Mouse (Mus musculus) forebrain, embryonic 14.5 days (tissue): ENCODE results near the gene Arfip1. TPM values are rescaled to one million over a fixed set of nuclear protein-coding genes. Genes with fewer than 3 reads are reported as not detected.
A peak's percentile ranks its signal among the peaks of the same experiment; 100 is the strongest.

Experiments
- ATAC-seq: fragments of 200-750 bp; cut with Nextera tagmentation; 2 replicates; pipeline ENCODE4 v1.8.0; 2017; ENCODE audit warnings: mild to moderate bottlenecking, moderate library complexity
- DNase-seq: peaks from one replicate; pipeline ENCODE4 v3.0.0-alpha.2; 2015; ENCODE audit warnings: low spot score
- H3K27ac ChIP-seq: fragments of 300-500 bp; sonication (generic); 2 replicates; pipeline ENCODE4 v1.5.1; 2014; ENCODE audit warnings: low read depth, mild to moderate bottlenecking, control low read depth, low read length, moderate library complexity
- H3K27me3 ChIP-seq: fragments of 300-500 bp; sonication (generic); replicated peaks from 2 replicates; pipeline ENCODE4 v1.6.1; 2014; ENCODE audit warnings: low read length, control low read depth, mixed read lengths; ENCODE audit not compliant: control insufficient read depth, insufficient read depth
- H3K36me3 ChIP-seq: fragments of 300-500 bp; sonication (generic); 2 replicates; pipeline ENCODE4 v1.6.1; 2014; ENCODE audit warnings: low read length, control low read depth; ENCODE audit not compliant: control insufficient read depth, insufficient read depth
- H3K4me1 ChIP-seq: fragments of 300-500 bp; sonication (generic); 2 replicates; pipeline ENCODE4 v1.6.1; 2014; ENCODE audit warnings: antibody characterized with exemption, low read length, control low read depth; ENCODE audit not compliant: control insufficient read depth, insufficient read depth
- H3K4me2 ChIP-seq: fragments of 300-500 bp; sonication (generic); 2 replicates; pipeline ENCODE4 v1.6.1; 2014; ENCODE audit warnings: mild to moderate bottlenecking, control low read depth, low read length
- H3K4me3 ChIP-seq: fragments of 300-500 bp; sonication (generic); 2 replicates; pipeline ENCODE4 v1.5.1; 2014; ENCODE audit warnings: low read depth, low read length, control low read depth
- H3K9ac ChIP-seq: fragments of 300-500 bp; sonication (generic); 2 replicates; pipeline ENCODE4 v1.6.1; 2014; ENCODE audit warnings: mild to moderate bottlenecking, low read length, control low read depth, moderate library complexity
- H3K9me3 ChIP-seq: fragments of 300-500 bp; sonication (generic); replicated peaks from 2 replicates; pipeline ENCODE4 v1.6.1; 2016; ENCODE audit warnings: low read length, control low read depth, mixed read lengths; ENCODE audit not compliant: control insufficient read depth
- WGBS: fragments of 180-500 bp; shearing (Covaris S2); extraction: QIAGEN DNeasy Blood & Tissue Kit; methylation state at CpG from one replicate; pipeline ENCODE4 v1.1.7; 2014; 5-methylcytosine and 5-hydroxymethylcytosine counted together
- polyA plus RNA-seq: library from polyadenylated mRNA; unstranded; fragments of >200 nt; fragmentation: Nextera tagmentation; extraction: Ambion mirVana; gene quantifications from 2 replicates; pipeline ENCODE4 v1.2.1, GENCODE M21; 2014

The Arfip1 gene
- polyA plus RNA-seq = 24.2 and 26.9 TPM in 2 replicates

DNA sequence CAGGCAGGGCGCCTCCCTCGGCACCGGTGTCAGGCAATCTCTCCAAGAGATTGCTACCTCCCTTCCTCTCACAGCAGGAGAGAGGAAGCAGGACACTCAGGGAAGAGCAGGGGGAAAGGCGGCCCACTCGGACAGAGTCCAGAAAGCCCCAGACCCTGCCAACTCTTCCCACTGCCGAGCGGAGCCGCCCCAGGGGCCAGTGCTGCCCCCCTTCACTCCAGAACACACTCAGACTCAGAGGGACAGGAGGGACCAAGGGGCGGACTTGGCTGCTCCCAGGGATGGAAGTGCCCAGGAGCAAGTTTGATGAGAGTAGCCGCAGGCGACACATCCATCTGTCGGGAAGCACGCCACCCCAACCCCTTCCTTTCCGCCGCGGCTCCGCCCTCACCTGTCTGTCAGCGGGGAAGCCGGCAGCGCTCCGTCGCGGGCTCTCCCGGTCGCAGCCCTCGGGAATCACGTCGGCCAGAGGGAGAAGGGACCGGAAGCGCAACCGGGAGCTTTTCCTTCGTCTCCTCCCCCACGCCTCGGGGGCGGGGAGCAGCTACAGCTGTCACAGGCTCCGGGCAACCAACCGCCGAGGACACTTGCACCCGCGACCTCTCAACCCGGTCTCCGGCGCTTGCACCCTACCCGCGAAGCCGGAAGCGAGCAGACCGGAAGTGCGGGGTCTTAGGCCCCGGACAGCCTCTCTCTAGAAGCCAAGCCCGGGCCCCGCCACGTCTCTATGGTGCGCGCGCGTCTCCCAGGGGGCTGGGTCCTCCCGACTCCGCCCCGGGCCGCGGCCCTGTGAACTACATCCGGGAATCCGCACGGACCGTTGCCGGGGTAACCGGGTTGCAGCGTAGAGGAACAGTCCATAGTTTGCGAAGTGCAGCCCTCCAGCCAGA lies at the start of gene Arfip1:
TSS of gene Arfip1 (minus strand) at position 603 of the 890 bp plus-strand sequence.
- peak; percentile 99 for ATAC-seq
- WGBS = under 1% methylated on average over 61 of the region's 70 CpGs
- H3K4me1 ChIP-seq = peaks cover 11% of the 10 kb centered on the region
- peak within 1 kb of the TSS; percentile 82 for H3K9ac ChIP-seq
- DNase-seq = peak; percentile 96
- no peaks in the 10 kb centered on the region for H3K9me3 ChIP-seq
- H3K36me3 ChIP-seq = no peaks in the 10 kb centered on the region
- peak within 1 kb of the TSS; percentile 76 for H3K4me2 ChIP-seq
- H3K27me3 ChIP-seq = no peaks in the 10 kb centered on the region
- H3K4me3 ChIP-seq = peak within 1 kb of the TSS; percentile 70
- peak within 1 kb of the TSS; percentile 81 for H3K27ac ChIP-seq

DNA sequence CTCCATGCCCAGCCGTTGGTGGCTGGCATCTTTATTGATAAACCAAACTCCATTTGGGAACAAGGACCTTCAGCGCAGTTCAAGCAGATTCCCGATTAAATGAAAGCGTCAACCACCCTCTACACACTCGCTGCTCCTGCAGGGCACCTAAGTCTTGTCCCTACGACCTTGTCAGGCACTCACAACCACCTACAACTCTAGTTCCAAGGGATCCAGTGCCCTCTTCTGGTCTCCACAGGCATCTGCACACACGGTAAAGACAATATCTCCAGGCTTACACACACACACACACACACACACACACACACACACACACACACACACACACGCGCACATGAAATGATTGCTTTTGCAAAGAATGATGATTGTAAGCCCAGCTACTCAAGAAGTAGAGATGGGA lies 49.2 kb upstream of the Arfip1 start:
- H3K4me3 ChIP-seq = no peak overlapping the region
- H3K27ac ChIP-seq = no peak overlapping the region
- H3K4me2 ChIP-seq = no peak overlapping the region
- 93% methylated on average over 9 of the region's 9 CpGs for WGBS
- no peak overlapping the region for H3K9ac ChIP-seq
- H3K27me3 ChIP-seq = no peaks in the 10 kb centered on the region
- no peaks in the 10 kb centered on the region for H3K9me3 ChIP-seq
- no peaks in the 10 kb centered on the region for H3K36me3 ChIP-seq
- ATAC-seq = no peak
- H3K4me1 ChIP-seq = no peaks in the 10 kb centered on the region
- no peak for DNase-seq

DNA sequence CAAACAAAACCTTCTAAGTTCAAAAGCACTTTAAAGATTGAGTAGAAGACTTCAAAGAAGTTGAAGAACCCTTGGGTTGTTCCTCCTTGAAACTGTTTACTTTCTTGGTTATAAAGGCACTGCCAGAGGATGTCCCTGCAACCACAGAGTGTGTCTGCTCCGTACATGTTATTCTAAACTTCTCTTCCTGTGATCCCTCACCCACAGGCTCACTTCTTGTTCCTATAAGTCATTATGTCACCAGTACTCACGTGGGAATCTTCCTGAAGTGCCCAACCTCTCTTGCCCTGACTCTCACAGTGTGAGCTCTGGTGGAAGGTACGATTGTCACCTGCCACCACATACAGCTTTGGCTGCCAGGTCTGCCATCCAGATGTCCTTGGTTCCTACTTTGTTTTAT lies 39.6 kb upstream of the Arfip1 start:
- WGBS = 67% methylated on average over 3 of the region's 3 CpGs
- Histone ChIP-seq H3K27ac (no peak overlapping the region), H3K4me3 (no peak overlapping the region), H3K9me3 (no peaks in the 10 kb centered on the region), H3K9ac (no peak overlapping the region), H3K27me3 (no peaks in the 10 kb centered on the region), H3K36me3 (no peaks in the 10 kb centered on the region), H3K4me2 (no peak overlapping the region), H3K4me1 (no peaks in the 10 kb centered on the region)
- DNase-seq (no peak), ATAC-seq (no peak)

DNA sequence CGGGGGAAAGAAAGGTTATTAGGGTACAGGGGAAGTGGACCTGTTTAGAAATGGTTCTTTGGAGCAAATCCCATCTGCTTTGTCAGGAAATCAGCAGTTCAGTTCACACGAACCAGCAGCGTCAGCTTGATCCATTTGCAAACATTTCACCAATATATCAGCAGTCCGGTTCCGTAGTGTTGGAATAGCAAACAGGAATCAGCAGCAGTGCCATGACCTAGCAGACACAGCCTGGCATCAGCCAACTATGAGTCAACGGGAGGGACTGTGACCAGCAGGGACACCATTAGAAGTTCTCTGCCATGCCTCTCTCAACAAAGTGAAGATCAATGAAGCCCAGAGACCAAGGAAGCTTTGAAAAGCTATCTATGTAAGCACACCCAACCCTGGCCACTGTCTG lies 37.3 kb upstream of the Arfip1 start:
- no peak overlapping the region for H3K27ac ChIP-seq
- DNase-seq = no peak
- H3K36me3 ChIP-seq = no peaks in the 10 kb centered on the region
- no peaks in the 10 kb centered on the region for H3K4me1 ChIP-seq
- no peak overlapping the region for H3K9ac ChIP-seq
- no peak for ATAC-seq
- no peaks in the 10 kb centered on the region for H3K27me3 ChIP-seq
- no peaks in the 10 kb centered on the region for H3K9me3 ChIP-seq
- 92% methylated on average over 6 of the region's 6 CpGs for WGBS
- no peak overlapping the region for H3K4me3 ChIP-seq
- no peak overlapping the region for H3K4me2 ChIP-seq

DNA sequence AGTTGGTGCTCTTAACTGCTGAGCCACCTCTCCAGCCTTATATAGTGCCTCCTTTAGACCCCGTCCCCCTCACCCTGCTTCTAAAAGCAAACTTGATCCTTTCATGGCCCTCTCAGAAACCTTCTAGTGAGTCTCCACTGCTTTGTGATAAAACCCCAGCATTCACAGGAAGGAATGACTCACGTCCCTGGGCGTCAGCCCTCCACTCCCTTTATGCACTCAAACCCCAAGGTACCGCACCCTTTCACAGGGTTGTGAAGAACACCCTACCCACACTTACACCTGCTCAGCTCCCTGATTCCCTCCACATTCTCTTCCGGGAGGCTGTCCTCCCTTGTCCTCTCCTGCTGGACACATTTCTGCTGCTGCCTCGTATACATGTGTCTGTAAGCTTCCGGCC lies 36.6 kb upstream of the Arfip1 start:
- H3K36me3 ChIP-seq = no peaks in the 10 kb centered on the region
- no peaks in the 10 kb centered on the region for H3K9me3 ChIP-seq
- no peaks in the 10 kb centered on the region for H3K27me3 ChIP-seq
- no peak overlapping the region for H3K9ac ChIP-seq
- DNase-seq = no peak
- no peak overlapping the region for H3K27ac ChIP-seq
- no peak for ATAC-seq
- H3K4me1 ChIP-seq = no peaks in the 10 kb centered on the region
- no peak overlapping the region for H3K4me2 ChIP-seq
- no peak overlapping the region for H3K4me3 ChIP-seq
- WGBS = 95% methylated on average over 7 of the region's 7 CpGs

DNA sequence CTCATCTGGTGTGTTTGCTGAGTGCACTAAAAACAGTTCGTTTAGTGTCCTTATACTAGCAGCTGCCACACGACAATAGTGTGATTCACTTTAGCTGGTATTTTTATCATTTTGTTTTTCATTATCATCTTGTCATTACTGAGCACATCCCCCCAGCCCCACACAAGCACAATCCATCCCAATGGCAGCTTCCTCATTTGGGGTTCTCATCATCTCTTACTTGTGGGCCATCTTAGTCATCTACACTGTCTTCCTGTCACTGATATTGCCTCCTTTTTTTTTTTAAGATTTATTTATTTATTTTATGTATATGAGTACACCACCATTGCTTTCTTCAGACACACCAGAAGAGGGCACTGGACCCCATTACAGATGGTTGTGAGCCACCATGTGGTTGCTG lies 36.2 kb upstream of the Arfip1 start:
- no peak overlapping the region for H3K4me2 ChIP-seq

DNA sequence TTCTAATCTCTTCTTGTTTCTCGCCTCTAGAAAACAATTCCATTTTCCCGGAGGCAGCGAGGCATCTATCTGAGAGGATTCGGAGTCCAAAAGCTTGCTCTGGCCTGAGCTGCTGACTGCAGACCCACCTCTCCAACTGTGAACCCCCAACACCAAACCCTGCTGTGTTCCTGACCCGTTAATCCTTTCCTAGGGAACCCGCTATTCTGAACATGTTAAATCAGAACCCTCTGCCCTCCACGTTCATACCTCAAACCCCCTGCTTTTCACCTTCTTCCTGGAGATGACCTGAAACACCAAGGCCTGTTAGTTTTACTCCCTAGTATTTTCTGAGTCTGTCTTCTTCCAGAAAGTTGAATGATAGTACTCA lies 33.4 kb upstream of the Arfip1 start:
- WGBS = 26% methylated on average over 7 of the region's 7 CpGs
- Histone ChIP-seq H3K4me1 (no peaks in the 10 kb centered on the region), H3K4me2 (no peak overlapping the region), H3K27me3 (no peaks in the 10 kb centered on the region), H3K9ac (no peak overlapping the region), H3K36me3 (no peaks in the 10 kb centered on the region), H3K9me3 (no peaks in the 10 kb centered on the region), H3K27ac (no peak overlapping the region), H3K4me3 (no peak overlapping the region)
- DNase-seq (no peak), ATAC-seq (no peak)

More for the DNA sequence above, 36.2 kb upstream of the Arfip1 start:
- H3K27ac ChIP-seq = no peak overlapping the region
- DNase-seq = no peak
- WGBS = 92% methylated on average over 2 of the region's 2 CpGs
- no peaks in the 10 kb centered on the region for H3K9me3 ChIP-seq
- no peak overlapping the region for H3K4me3 ChIP-seq
- H3K9ac ChIP-seq = no peak overlapping the region
- no peak for ATAC-seq
- H3K27me3 ChIP-seq = no peaks in the 10 kb centered on the region
- no peaks in the 10 kb centered on the region for H3K4me1 ChIP-seq
- no peaks in the 10 kb centered on the region for H3K36me3 ChIP-seq

DNA sequence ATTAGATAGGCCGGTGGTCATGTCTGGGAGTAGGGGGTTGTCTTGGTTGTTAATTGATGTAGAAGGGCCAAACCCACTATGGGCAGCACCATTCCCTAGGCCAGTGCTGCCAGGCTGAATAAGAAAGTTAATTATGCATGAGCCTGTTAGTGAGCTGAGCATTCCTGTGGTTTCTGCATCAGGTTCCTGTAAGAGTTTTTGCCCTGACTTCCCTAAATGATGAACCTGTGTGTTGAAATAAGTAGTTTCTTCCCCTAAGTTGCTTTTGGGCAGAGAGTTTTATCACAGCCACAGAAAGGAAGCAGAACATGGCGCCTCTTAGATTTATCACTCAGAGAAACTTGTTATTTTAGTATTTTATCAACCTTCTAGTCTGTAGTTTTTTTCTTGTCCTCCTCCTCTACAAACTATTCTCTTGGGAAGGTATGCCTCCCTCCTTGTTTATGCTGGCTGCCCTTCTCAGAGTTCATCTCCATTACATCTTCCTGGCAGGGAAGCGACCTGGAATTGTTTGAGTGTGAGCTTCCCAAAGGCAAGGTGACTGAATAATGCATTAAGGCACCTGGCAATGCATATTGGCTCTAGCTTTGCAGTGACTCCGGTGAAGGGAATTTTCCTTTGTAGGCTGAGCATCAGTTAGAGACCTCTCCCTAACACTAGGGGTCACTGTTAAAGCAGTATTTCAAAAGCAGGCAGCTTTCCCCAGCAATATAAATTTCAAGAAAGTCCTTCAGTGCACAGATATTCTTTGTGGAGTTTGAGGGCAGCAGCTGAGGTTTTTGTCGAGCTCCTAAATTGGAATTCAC lies 32.8 kb upstream of the Arfip1 start:
- ATAC-seq = peak; percentile 60; the same call in 1 of the 2 replicates
- no peak overlapping the region for H3K4me2 ChIP-seq
- H3K4me1 ChIP-seq = no peaks in the 10 kb centered on the region
- H3K27me3 ChIP-seq = no peaks in the 10 kb centered on the region
- no peak overlapping the region for H3K9ac ChIP-seq
- WGBS = 29% methylated on average over 5 of the region's 5 CpGs
- H3K36me3 ChIP-seq = no peaks in the 10 kb centered on the region
- H3K9me3 ChIP-seq = no peaks in the 10 kb centered on the region
- peak; percentile 81 for DNase-seq
- no peak overlapping the region for H3K4me3 ChIP-seq
- no peak overlapping the region for H3K27ac ChIP-seq
